Mouse (Mus musculus): ENCODE data around the gene Gja5.

- TF ChIP-seq POLR2A (IDR thresholded peaks at IDR 0.05; ENCODE audit: extremely low read depth, insufficient read depth, low read length) (no peak), CTCF (IDR thresholded peaks at IDR 0.05; ENCODE audit: low read depth, low read length) (no peak)
Observed at GRCm38 (mm10) chr3:96977507-96977906, 73.0 kb downstream of the Gja5 start.

Measured in liver, adult 2 months (tissue).